Mouse (Mus musculus) R1 (cell line): ENCODE data around the gene Vmn1r6.
"Not testable (repeated sequence)": the region's sequence is repeated elsewhere in the genome, so short reads cannot be mapped to it uniquely, and the experiment has no call there.

Source experiments
- DNase-seq: peaks from one replicate; pipeline ENCODE4 v3.0.0-alpha.2; 2018; ENCODE audit warnings: low read depth, low spot score

Gene Vmn1r6

DNA sequence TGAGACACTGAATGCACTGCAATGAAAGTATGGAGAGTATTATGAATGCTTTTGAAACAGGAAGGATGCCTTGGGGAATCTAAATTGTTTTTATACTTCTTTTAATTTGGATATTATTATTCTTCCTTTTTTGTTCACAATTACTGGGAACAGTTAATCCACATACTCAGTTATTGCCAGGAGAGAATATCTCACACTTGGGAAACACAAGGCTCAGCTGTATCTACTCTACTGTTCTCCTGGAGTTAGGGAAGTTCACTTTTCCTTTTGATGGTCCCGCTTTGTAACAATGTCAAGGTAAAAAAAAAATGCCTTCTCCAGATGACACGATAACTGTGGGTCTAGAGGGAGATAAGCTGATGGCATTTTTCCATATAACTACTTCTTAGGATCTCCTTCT lies at the start of gene Vmn1r6:
Vmn1r6 (plus strand) TSS at position 301 of the 400 bp plus-strand sequence.
- no peak for DNase-seq

DNA sequence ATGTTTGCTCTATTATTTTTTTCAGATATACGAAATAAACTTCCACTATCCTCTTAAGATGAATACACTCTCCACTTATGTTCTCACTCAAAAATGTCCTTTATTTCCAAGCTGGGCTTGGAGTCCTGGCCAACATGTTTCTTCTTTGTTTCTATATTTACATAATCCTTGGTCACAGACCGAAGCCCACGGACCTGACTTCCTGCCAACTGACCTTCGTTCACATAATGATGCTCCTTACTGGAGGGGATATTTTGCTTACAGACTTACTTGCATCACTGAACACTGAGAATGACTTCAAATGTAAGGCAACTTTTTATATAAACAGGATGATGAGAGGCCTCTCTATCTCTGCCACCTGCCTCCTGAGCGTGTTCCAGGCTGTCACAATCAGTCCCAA lies 40.6 kb upstream of the Vmn1r6 start:
- no peak for DNase-seq

DNA sequence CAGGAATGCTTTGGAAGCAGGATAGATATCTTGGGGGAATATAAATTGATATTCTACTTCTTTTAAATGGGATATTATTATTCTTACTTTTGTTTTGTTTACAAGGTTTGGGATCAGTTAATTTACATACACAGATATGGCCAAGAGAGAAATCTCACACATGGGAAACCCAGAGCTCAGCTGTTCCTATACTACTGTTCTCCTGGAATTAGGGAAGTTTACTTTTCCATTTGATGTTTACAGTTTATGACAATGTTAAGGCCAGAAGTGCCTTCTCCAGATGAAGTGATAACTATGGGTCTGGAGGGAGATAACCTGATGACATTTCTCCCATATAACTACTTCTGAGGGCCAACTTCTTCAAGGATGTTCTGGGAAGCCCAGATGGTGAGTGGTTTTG lies 27.1 kb upstream of the Vmn1r6 start, which contains the start of gene Vmn1r5:
Vmn1r5 (plus strand) TSS at position 301 of the 400 bp plus-strand sequence.
- DNase-seq, result no peak

DNA sequence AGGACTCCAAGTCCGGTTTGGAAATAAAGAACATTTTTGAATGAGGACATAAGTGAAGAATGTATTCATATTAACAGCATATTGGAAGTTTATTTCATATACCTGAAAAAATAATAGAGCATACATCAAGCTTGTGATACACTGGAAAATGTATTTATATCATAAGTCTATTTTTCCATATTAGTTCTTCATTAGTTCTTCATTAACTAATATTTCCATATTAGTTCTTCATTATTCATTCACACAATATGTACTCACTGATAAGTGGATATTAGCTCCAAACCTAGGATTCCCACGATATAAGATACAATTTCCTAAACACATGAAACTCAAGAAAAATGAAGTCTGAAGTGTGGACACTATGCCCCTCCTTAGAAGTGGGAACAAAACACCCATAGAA lies 28.2 kb downstream of the Vmn1r6 start, which contains the start of gene Vmn1r7:
Vmn1r7 (minus strand) TSS at position 101 of the 400 bp plus-strand sequence.
- not testable (repeated sequence) for DNase-seq

DNA sequence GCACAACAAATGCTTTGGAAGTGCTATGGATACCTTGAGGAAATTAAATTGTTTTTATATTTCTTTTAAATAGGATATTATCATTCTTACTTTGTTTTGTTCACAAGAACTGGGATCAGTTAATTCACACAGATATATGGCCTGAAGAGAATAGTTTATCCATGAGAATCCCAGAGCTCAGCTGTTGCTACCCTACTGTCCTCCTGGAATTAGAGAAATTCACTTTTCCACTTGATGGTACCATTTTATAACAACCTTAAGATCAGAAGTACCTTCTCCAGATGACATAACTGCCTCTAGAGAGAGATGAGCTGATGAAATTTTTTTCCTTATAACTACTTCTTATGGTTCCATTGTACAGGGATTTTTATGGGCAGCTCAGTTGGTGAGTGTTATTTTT lies 34.9 kb downstream of the Vmn1r6 start, which contains the start of gene Vmn1r8:
Vmn1r8 (plus strand) TSS at position 301 of the 400 bp plus-strand sequence.
- DNase-seq, result no peak

DNA sequence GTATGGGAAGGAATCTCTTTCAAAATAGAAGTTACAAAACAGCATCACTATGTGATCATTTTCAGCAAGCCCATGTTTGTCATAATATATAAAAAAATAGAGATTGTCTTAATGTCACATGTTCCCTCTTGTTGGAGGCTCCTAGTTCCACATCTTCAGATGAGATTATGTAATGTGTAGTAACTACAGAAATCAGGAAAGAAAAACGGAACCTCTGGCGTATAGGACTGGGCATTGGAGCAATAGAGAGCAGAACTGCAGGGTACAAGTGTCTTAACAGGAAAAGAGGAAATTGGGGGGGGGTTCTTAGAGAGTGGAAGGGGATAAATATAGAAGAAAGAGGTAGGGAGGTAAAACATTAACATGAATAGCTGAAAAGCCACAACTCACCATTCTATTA lies 37.6 kb downstream of the Vmn1r6 start:
- DNase-seq, result no peak
